Mouse (Mus musculus) brown adipose tissue, adult 24 weeks (tissue): ENCODE data around the gene Espl1. TPM values are rescaled to one million over a fixed set of nuclear protein-coding genes. Genes with fewer than 3 reads are reported as not detected.
A peak's percentile ranks its signal among the peaks of the same experiment; 100 is the strongest.

ENCODE experiments used
- H3K27ac ChIP-seq: fragments of 200-500 bp; replicated peaks from 2 replicates; pipeline ENCODE4 v1.5.1; 2012; ENCODE audit warnings: low read depth, mild to moderate bottlenecking, low read length
- H3K4me1 ChIP-seq: fragments of 200-500 bp; 2 replicates; pipeline ENCODE4 v1.6.1; 2012; ENCODE audit warnings: low read length, mixed read lengths; ENCODE audit not compliant: control insufficient read depth, insufficient read depth, insufficient read length
- H3K4me3 ChIP-seq: fragments of 200-500 bp; 2 replicates; pipeline ENCODE4 v1.5.1; 2012; ENCODE audit warnings: low read depth, mild to moderate bottlenecking, low read length, moderate library complexity; ENCODE audit not compliant: insufficient read depth
- polyA plus RNA-seq: library from polyadenylated mRNA; stranded (reverse); fragments of >200 nt; gene quantifications from 2 replicates; pipeline ENCODE4 v1.2.4, GENCODE M21; 2012; ENCODE audit not compliant: missing spikeins, insufficient read depth, insufficient read length

The Espl1 gene
- 1.5 TPM in 1 of 2 replicates, not detected in the other for polyA plus RNA-seq

DNA sequence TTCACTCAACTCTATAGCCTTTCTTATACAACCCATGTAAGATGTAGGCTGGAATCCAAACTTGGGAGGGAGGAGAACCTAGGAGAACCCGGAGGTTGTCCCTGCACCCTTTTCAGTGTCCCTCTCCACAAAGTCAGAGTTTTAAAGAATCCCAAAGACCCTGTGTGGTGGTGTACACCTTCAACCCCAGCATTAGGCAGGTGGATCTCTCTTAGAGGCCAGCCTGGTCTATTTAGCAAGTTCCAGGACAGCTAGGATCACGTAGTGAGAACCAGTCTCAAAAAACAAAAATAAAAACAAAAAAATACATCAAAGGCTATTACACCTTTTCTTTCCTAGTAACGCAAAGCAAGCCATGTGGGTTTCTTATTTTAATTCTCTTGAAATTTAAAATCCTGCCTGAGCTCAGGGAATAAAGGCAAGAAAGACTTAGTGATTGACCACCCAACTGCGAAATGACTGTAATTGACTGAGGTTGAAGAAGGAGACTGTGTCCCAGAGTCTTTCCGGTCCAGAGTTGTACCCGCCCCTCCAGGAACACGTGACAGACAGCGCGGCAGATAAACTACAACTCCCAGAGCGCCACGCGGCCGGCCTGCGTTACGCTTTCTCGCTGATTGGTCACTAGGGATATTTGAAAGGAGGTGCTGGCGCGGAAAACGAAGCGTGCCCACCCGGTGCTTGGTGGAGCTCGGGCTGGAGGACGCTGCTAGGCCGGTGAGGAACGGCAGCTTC is at the start of gene Espl1:
Gene Espl1 (plus strand): TSS at position 634 of the 735 bp plus-strand sequence.
- H3K4me3 ChIP-seq: peak within 1 kb of the TSS; percentile 66
- no peaks in the 10 kb centered on the region for H3K4me1 ChIP-seq
- no peak within 1 kb of the TSS for H3K27ac ChIP-seq

DNA sequence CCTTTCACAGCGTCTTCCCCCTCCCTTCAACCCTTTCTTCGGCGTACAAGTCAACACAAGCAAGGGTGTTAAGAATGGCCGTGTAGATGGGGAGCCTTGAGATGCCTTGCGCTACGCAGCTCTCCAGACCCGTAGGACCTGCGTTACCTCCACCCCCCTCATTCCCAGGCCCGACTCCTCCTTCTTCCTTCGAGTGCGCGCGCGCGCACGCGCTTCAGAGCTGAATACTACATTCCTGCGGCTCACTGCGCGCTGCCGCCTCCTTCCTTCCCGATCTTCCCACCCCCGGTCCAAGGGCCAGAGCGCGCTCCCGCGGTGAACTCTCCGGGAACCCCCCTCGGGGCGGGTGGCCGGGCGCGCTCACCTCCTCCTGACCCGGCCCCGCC is 49.2 kb upstream of the Espl1 start:
- H3K4me3 ChIP-seq: peak overlapping the region; percentile 95
- H3K4me1 ChIP-seq: peaks cover 9% of the 10 kb centered on the region
- peak overlapping the region; percentile 75 for H3K27ac ChIP-seq

DNA sequence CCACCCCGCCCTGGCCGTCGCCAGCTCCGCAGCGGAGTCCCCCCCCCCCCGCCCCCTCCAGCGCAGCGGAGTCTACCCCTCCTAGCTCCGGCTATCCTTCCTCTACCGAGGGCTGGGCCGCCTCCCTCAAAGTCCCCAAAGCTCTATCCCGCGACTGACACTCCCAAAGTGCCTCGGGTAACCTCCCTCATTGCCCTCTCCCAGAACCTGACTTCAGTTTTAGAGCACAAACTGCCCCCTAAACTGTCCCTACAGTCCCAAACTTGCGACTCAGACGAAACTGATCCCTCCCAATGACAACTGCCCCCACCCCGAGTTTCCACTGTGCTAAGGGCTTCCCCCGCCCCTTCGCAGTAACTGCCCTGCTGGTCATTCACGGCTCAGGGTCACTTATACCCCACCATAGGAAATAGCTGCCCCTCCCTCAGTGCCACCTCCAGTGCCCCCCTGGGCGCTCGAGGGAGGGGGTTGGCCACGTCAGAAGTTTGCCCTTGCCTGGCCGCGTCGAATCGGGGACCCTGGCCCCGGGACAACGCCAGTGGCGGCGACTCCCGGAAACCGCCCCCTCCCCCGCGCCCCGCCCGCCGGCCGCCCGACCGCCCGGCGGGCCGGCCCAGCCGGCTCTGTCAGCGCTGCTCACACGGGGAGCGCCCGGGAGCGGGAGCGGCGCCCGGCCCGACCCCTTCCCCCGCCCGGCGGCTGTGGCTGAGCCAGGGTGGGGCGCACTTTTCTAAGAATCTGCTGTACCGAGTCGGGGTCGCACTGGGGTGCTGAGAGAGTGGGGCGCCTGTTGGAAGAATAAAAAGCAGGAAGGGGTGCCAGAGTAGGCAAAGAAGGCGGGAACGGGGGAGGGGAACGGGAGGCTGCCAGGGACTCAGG is 48.6 kb upstream of the Espl1 start:
- Histone ChIP-seq H3K4me3 (peak overlapping the region; percentile 78), H3K27ac (peak overlapping the region; percentile 100), H3K4me1 (peaks cover 8% of the 10 kb centered on the region)

DNA sequence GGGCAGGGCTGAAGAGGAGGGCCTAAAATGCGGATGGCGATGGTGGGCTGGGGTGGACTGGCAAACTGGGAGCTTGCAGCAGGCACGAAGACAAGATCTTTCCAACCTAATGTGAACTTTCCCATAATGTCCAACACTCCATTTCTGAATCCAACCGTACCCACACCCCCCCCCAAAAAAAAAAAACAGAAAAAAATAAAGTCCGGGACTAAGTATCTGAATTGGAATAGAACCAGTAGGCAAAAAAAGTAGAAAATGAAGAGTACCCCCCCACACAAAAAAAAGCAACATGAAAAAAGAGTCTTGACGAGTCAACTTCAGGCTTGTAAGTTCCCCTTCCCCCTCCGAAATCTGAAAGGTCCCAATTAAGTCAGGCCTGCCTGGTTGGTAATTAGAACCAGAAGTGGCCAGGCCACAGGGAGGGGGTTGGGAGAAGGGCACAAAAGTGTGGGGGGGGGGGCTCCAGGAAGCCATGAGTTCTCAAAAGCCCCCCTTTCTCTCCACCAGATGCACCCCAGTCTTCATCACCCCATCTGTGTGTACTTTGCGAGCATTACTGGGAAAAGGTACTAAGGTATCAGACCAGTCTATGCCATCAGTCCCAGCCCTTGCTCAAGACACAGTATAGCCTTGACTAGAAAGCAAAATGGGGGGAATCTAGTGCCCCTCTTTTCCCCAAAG is 47.8 kb upstream of the Espl1 start:
- Histone ChIP-seq H3K27ac (peak overlapping the region; percentile 100), H3K4me3 (peak overlapping the region; percentile 78), H3K4me1 (peaks cover 7% of the 10 kb centered on the region)

DNA sequence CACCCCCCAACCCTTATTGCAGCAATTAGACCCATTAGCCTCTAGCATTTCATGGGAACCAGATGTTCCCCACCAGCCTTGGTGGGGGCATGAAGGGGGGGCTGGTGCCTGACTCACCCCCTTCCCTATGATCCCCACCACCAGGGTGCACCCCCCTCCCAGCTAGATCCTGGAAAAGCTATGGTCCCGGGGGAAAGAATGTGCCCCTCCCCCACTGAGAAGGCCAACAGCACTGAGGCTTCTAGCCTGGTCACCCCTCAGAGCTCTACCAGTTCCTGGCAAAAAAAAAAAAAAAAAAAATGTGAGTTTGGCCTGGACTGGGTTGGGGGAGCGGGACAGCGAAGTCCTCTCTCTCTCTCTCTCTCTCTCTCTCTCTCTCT is 47.3 kb upstream of the Espl1 start:
- Histone ChIP-seq H3K4me1 (peaks cover 4% of the 10 kb centered on the region), H3K27ac (no peak overlapping the region), H3K4me3 (no peak overlapping the region)

DNA sequence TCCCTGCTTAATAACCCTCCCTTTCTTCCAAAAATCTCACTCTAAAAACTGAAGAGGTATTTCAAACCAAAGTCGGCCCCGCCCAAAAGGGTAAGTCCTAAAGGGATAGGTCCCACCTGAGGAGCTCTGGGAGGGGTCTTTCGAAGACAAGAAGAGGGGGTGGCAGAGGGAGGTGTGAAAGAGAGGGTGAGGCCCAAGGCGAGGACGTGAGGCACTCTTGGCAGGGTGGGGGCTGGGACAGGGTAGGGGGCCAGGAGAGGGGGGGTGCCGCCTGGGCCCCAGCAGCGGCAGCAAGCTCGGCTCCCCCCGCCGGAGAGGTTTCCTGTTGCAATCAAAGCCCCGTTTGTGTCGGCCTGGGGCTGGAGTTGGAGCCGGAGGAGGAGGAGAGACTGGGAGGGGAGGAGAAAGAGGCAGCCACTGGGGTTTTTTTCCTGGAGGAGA is 46.8 kb upstream of the Espl1 start:
- H3K4me3 ChIP-seq: no peak overlapping the region
- H3K27ac ChIP-seq: no peak overlapping the region
- H3K4me1 ChIP-seq: no peaks in the 10 kb centered on the region; the same call in 1 of the 2 replicates

DNA sequence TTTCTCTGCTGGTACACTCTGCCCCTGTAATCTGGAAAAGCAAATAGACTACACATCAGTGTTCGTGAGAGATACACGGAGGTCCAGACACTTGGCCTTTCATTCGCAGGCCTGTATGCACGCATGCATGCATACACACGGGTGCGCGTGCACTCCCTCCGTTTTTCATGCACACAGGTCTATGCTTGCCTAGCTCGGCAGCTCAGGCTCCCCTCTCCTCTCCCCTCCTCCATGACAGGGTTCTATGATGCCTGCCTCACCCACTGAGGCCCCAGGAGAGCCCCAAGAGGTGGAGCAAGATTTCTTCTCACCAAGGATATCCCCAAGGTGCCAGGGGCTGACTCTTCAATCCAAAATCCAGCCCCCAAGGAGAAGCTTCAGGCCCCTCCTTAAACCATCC is 46.1 kb upstream of the Espl1 start:
- Histone ChIP-seq H3K4me3 (no peak overlapping the region), H3K27ac (no peak overlapping the region), H3K4me1 (no peaks in the 10 kb centered on the region; the same call in 1 of the 2 replicates)

DNA sequence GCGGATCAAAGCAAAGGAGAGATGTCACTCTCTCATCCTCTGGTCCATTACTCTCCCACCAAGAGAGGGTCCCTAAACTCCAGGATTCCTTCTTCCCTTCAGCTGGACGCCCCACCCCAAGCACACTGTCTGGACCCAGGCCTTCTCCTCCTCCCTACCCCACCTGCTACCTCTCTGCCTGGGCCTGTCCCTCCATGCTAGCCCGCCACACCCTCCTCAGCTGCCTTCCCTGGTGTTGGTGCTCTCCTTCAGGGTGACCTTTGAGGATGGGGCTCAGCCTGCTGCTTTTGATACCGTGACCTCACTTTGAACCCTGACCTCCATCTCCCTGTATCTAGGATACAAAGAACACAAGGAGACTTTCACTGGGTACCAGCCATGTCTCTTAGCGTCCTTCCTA is 45.5 kb upstream of the Espl1 start:
- Histone ChIP-seq H3K4me3 (no peak overlapping the region), H3K4me1 (no peaks in the 10 kb centered on the region; the same call in 1 of the 2 replicates), H3K27ac (no peak overlapping the region)

DNA sequence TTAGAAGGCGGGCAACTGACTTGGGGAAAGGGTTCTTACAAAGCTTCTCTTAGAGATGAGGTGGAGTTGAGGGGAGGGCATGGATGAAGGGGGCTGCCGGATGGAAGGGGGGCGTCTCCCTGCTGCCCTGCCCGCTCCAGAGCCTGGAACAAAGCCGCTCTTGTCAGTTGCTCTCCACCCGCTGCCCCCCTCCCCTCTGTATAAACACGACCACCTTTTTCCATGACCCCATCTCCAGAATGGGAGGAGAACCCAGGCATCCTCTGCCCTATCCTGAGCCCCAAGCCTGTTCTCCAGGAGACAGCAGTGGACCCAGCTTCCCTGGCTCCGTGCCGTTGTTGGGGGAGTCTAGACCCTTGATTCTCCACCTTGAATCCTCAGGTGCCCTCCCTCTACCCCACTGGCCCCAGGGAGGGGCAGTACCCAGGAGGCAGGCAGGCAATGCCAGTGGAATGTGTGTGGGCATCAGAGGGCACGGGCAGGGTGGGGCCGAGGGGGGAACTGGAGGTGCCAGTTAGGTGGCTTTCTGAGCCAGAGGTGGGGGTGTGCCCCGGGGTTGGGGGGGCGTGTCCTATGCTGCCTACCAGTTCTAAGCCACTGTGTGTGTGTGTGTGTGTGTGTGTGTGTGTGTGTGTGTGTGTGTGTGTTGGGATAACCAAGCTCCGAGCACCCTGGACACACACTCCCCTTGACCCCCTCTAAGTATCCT is 40.4 kb upstream of the Espl1 start:
- Histone ChIP-seq H3K4me3 (0 out of 2 replicates have a peak overlapping the region, but pooled peaks have one; percentile 78), H3K4me1 (no peaks in the 10 kb centered on the region; the same call in 1 of the 2 replicates), H3K27ac (no peak overlapping the region)

DNA sequence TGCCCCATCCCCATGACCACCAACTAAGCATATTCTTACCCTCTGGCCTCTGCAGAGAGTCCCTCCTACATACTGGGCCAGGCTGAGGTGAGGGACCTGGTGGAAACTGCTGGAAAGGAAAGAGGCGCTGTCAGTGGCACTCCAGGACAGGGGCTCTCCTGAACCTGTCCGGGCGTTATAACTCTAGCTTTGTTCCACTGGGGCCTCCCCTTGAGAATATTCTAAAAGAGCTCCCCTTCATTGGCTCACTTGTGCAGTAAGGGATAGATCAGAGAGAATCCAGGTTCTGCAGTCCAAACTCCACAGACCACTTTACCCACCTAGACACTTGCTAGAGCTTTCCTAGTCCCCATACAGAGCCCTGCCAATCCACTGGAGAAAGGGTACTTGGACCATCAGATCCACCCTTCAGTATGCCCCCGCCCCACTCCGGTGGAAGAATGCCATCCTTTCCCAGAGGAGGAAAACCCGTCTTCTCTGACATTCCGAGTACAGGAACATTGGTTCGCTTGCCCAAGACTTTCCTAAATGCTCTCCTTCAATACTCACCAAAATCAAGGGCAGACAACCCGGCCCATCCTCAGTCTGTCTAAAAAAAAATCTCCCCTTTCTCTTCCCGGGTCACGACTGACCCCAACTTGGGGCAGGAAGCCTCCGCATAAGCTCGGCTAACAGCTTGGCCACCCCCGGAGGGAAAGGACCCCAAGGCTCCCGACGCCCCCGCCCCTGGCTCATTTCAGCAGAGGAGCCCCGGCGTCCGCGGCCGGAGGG is 39.5 kb upstream of the Espl1 start:
- H3K4me1 ChIP-seq: no peaks in the 10 kb centered on the region; the same call in 1 of the 2 replicates
- H3K4me3 ChIP-seq: peak overlapping the region; percentile 78
- peak overlapping the region; percentile 17; the same call in 1 of the 2 replicates for H3K27ac ChIP-seq

DNA sequence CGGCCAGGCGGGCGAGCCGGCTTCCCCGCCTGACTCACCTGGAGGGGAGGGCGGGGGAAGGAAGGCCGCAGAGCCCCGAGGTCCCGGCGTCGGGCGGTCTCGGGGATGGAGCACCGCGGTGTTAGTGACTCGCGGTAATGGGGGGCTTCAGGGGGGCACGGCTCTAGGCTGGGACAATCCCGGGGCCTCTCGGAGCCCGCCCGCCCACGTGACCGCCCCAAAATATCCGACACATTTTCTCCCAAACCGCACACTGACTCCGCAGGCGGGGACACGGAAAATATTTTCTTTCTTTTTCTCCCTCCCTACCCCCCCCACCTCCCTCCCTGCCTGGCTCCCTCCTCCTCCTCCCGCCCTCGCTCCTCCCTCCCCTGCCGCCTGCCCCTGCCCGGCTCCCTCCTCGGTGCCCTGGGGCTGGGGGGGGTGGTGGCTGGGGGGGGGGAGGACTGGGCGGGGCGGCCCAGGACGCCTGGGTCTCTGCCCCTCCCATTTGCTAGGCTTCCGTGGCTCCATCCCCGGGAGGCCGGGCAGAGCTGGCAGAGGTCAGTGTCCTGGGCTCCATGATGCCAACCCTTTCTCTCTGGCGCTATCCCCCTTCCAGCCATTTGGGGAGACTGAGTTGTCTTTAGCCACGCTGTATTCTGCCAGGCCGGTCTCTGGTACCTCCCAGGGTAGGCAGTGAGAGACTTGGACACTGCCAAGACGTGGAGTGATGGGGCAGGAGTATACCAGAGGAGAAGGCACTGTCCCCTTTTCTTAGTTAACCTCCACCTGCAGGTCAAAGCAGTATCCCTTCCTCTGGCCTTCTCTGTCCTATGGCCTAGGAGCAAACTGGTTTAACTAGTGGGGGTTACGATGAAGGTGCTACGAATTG is 38.6 kb upstream of the Espl1 start, which contains the start of gene Rarg:
Gene Rarg (minus strand): TSS at position 316 of the 874 bp plus-strand sequence.
- Histone ChIP-seq H3K4me1 (no peaks in the 10 kb centered on the region; the same call in 1 of the 2 replicates), H3K4me3 (peak within 1 kb of the TSS; percentile 78), H3K27ac (peak within 1 kb of the TSS; percentile 17; the same call in 1 of the 2 replicates)

DNA sequence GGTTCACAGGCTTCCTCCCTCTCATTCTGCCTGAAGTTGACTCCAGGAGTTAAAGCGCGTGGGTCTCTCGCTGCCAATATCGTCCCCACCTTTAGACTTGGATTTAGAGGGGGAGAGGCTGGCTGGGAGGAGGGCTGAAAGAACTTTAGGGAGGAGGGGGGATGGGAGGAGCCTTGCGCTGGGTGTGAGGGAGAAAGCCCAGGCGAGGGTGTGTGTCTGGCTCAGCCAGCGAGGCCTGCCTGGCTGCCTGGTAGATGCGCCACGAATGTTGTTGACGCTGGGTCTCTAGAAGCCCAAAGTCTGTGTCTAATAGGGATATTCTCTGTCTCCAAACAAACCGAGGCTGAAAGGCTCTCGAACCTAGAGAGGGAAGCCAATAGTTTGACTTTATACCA is 38.0 kb upstream of the Espl1 start:
- peak overlapping the region; percentile 53 for H3K4me3 ChIP-seq
- no peak overlapping the region for H3K27ac ChIP-seq
- H3K4me1 ChIP-seq: no peaks in the 10 kb centered on the region; the same call in 1 of the 2 replicates
